ENCODE assay signal across 19 mouse cellular contexts in the genomic region with DNA sequence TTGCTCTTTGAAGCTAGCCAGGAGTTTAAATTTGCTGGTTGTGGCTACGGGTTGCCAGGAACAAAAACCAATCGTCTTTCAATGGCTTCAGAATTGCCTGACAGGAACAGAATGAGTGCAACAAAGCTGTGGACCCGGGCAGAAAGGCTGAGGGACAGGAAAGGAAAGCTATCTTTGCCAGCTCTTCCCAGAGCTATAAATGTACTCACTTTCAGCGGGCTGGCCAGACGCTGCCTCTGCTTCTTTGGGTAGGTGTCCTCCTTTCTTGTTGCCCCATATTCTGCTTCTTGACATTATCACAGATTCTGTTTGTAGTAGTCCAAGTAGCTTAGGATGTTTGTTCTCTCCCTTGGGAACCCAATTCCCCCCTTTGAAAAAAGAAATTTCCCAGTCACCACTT.
DNase-seq lines count a peak whose midpoint lies in the region; ATAC-seq lines count a peak whose summit lies in the region.
"Had no signal": no experiment of that assay in that cellular context is flagged by ENCODE, and none has a peak within 500 bp of the region (broad histone marks: within the 10 kb centered on the region; RNA-seq: fewer than 3 reads in every experiment).

No protein-coding gene starts in this region.

- peak; percentile 92 for ATAC-seq in frontal cortex, adult (ENCODE audit: low TSS enrichment)
- ATAC-seq: activated CD4-positive, CD25-positive, alpha-beta regulatory T cell, adult 4 months; CD4-positive, CD25-positive, alpha-beta regulatory T cell, adult 4 months; forebrain, embryonic 14.5 days; forebrain, embryonic 16.5 days; Patski had no signal

- no peak for DNase-seq in frontal cortex, postnatal 25 days (ENCODE audit: low spot score in 2 of 2)
- peak; percentile 14 for DNase-seq in right cerebral cortex, adult 18-20 months
- no peak for DNase-seq in right cerebral cortex, postnatal 10 days (ENCODE audit: low spot score in 2 of 2)
- DNase-seq in heart, adult 9 months (ENCODE audit: low spot score in 2 of 2): no peak
- DNase-seq: adrenal gland, adult 8-10 months; adrenal gland, postnatal 14 days; adrenal gland, postnatal 36 days; B cell, adult 2 months; cerebellum, adult 11 months; cerebellum, adult 18-20 months; cerebellum, adult 9-10 months; cerebellum, postnatal 10 days; cerebellum, postnatal 25 days had no signal
